In the genomic region with DNA sequence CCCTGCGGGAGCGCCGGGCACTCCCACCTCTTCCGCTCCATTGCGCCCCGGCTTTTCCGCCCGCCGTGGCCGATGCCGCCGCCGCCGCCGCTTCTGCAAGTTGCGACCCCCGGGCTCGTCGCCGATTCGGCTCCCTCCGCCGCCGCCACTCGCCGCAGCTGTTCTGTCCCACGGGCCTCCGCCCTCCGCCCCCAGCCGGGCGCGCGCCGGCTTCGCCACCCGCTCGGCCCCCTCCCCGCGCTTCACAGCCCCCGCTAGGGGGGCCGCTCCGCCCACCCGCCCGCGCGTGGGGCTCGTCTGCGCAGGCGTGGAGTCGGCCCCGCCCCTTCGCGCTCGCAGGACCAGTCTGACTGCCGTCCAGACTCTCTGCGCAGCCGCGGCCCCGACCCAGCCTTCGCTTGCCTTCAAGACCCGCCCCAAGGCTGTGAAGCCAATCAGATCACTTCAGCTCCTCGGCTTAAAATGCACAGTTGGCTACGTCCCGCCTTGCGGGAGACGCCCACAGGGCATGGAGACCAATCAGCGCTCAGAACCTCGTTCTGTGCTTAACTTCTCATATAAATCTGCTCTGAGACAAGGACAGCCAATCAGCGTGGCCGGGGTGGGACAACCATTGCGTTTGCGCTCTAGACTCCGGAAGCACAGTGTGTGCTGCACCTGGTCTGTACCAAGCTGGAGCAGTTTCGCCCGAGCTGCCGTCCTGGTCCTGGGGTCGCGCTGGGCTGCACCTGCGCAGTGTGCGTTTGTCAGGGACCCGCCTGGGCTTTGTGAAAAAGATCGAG, we compare ENCODE assay signal across 8 mouse cellular contexts. TPM values are rescaled to one million over a fixed set of nuclear protein-coding genes. Genes with fewer than 3 reads are reported as not detected.
DNase-seq lines count a peak whose midpoint lies in the region; ATAC-seq lines count a peak whose summit lies in the region.

A gene (minus strand): TSS at position 360 of the 782 bp plus-strand sequence.

- peak within 1 kb of the TSS; percentile 70 to 82 for H3K4me3 ChIP-seq in heart, embryonic 14.5 days (ENCODE audit: control insufficient read depth in 1 of 2, insufficient read depth in 1 of 2, low read depth in 1 of 2, low read length in 2 of 2)
- peak within 1 kb of the TSS; percentile 88 for H3K4me3 ChIP-seq in liver, embryonic 13.5 days (replicated peaks)
- H3K4me3 ChIP-seq in stomach, embryonic 16.5 days (replicated peaks; ENCODE audit: low read length): peak within 1 kb of the TSS; percentile 81

- H3K36me3 ChIP-seq in heart, embryonic 14.5 days (ENCODE audit: control insufficient read depth, insufficient read depth, low read length): peaks cover 53% of the 10 kb centered on the region
- H3K36me3 ChIP-seq in liver, embryonic 13.5 days: peaks cover 65% of the 10 kb centered on the region
- H3K36me3 ChIP-seq in stomach, embryonic 16.5 days (ENCODE audit: control insufficient read depth, insufficient read depth, low read length): peaks cover 32% of the 10 kb centered on the region

- no peaks in the 10 kb centered on the region for H3K27me3 ChIP-seq in heart, embryonic 14.5 days (ENCODE audit: control insufficient read depth, insufficient read depth, low read length)
- no peaks in the 10 kb centered on the region for H3K27me3 ChIP-seq in liver, embryonic 13.5 days
- no peaks in the 10 kb centered on the region for H3K27me3 ChIP-seq in stomach, embryonic 16.5 days (ENCODE audit: control insufficient read depth, insufficient read depth, low read length)

- H3K27ac ChIP-seq in heart, embryonic 14.5 days (replicated peaks in 1 of 2; ENCODE audit: control insufficient read depth in 1 of 2, insufficient read depth in 1 of 2, low read depth in 2 of 2, low read length in 2 of 2): peak within 1 kb of the TSS; percentile 96 to 100
- H3K27ac ChIP-seq in liver, embryonic 13.5 days: peak within 1 kb of the TSS; percentile 99
- H3K27ac ChIP-seq in stomach, embryonic 16.5 days (ENCODE audit: low read length): peak within 1 kb of the TSS; percentile 100

- peak; percentile 99 for DNase-seq in c-Kit-negative CD71-positive TER-119-positive erythroid progenitor cells, embryonic 14.5 days (ENCODE audit: low read depth, low spot score)
- peak; percentile 100 for DNase-seq in fibroblast of lung, adult 2 months (ENCODE audit: low read depth)
- peak; percentile 100 for DNase-seq in kidney, postnatal 14 days
- peak; percentile 99 for DNase-seq in liver, embryonic 13.5 days
- DNase-seq in neural tube, embryonic 10.5 days (ENCODE audit: extremely low spot score, low spot score): peak; percentile 98

- ATAC-seq in CD4-positive, CD25-positive, alpha-beta regulatory T cell, adult 4 months: peak; percentile 94
- ATAC-seq in heart, embryonic 14.5 days (ENCODE audit: insufficient number of reproducible peaks, insufficient read depth, low FRiP score, low read depth): peak; percentile 95
- ATAC-seq in liver, embryonic 13.5 days (ENCODE audit: low read depth): peak; percentile 91
- peak; percentile 97 for ATAC-seq in stomach, embryonic 16.5 days (ENCODE audit: insufficient read depth, low FRiP score)

- WGBS in heart, embryonic 14.5 days: under 1% methylated on average over 66 of the region's 82 CpGs
- under 1% methylated on average over 82 of the region's 82 CpGs for WGBS in liver, embryonic 13.5 days (ENCODE audit: insufficient replicate concordance)
- under 1% methylated on average over 82 of the region's 82 CpGs for WGBS in stomach, embryonic 16.5 days

- no peaks in the 10 kb centered on the region for H3K9me3 ChIP-seq in heart, embryonic 14.5 days (ENCODE audit: control insufficient read depth, low read length)
- H3K9me3 ChIP-seq in liver, embryonic 13.5 days (replicated peaks): no peaks in the 10 kb centered on the region
- no peaks in the 10 kb centered on the region for H3K9me3 ChIP-seq in stomach, embryonic 16.5 days (replicated peaks; ENCODE audit: control insufficient read depth, low read length)

- H3K9ac ChIP-seq in heart, embryonic 14.5 days (ENCODE audit: low read length): peak within 1 kb of the TSS; percentile 98
- H3K9ac ChIP-seq in liver, embryonic 13.5 days: peak within 1 kb of the TSS; percentile 98
- peak within 1 kb of the TSS; percentile 94 for H3K9ac ChIP-seq in stomach, embryonic 16.5 days (ENCODE audit: low read length)

- peak within 1 kb of the TSS; percentile 85 for H3K4me2 ChIP-seq in heart, embryonic 14.5 days (ENCODE audit: low read length)
- peak within 1 kb of the TSS; percentile 98 for H3K4me2 ChIP-seq in liver, embryonic 13.5 days
- H3K4me2 ChIP-seq in stomach, embryonic 16.5 days (ENCODE audit: low read depth, low read length): peak within 1 kb of the TSS; percentile 95

- peaks cover 16 to 27% of the 10 kb centered on the region in 2 experiments for H3K4me1 ChIP-seq in heart, embryonic 14.5 days (ENCODE audit: control insufficient read depth in 2 of 2, insufficient read depth in 2 of 2, low read length in 2 of 2)
- peaks cover 56% of the 10 kb centered on the region for H3K4me1 ChIP-seq in liver, embryonic 13.5 days (replicated peaks)
- peaks cover 20% of the 10 kb centered on the region for H3K4me1 ChIP-seq in stomach, embryonic 16.5 days (ENCODE audit: control insufficient read depth, insufficient read depth, low read length)

RNA-seq across cellular contexts. Expression of the gene that starts here (rescaled TPM):
- 10 to 100 TPM; 26.7 to 27.2 TPM for polyA plus RNA-seq in CD4-positive, CD25-positive, alpha-beta regulatory T cell, adult 4 months (2017; shearing (Covaris generic))
- polyA plus RNA-seq in heart, embryonic 14.5 days (2014; fragmentation: Nextera tagmentation; extraction: Ambion mirVana): 116 and 125 TPM in 2 replicates
- polyA plus RNA-seq in liver, embryonic 13.5 days (2015; fragmentation: Nextera tagmentation; extraction: Ambion mirVana): 81.2 and 87.4 TPM in 2 replicates
- polyA plus RNA-seq in stomach, embryonic 16.5 days (2015; fragmentation: Nextera tagmentation; extraction: Ambion mirVana): 131 and 139 TPM in 2 replicates

Comparison
In these comparisons a context has a peak if more than half of its experiments do, and no peak if none do; other contexts are left out.
1. Peak in every context shown above with its lines: DNase-seq, ATAC-seq, H3K4me3 ChIP-seq and H3K27ac ChIP-seq.